Mouse (Mus musculus) frontal cortex, postnatal 36 days (tissue): Measurements from ENCODE around the gene Specc1l.
A peak's percentile ranks its signal among the peaks of the same experiment; 100 is the strongest.
"Not testable (repeated sequence)": the region's sequence is repeated elsewhere in the genome, so short reads cannot be mapped to it uniquely, and the experiment has no call there.

Experiments
- DNase-seq, 2 experiments: peaks; one replicate each; pipeline ENCODE4 v3.0.0; 2022; ENCODE audit warnings: low spot score in 2 of 2

Gene Specc1l

DNA sequence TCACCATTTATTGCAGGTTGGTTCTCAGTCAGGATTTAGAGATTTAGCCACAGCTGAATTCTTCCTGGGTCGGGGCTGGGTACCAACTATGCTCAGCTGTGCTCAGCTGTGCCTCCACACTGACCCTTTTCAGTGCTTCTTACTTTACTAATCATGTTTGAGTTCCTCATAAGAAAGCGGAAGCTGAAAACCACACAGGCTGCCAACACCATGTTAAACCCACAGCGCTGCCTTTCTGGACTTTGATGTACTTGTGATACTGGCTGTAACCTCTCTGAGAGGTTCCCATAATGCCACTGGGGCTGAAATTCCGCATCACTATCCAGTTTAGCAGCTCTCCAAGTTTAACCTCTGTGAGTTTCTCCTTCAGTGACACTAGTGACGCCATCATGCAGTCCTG is 70.8 kb downstream of the Specc1l start:
- DNase-seq: no peak

DNA sequence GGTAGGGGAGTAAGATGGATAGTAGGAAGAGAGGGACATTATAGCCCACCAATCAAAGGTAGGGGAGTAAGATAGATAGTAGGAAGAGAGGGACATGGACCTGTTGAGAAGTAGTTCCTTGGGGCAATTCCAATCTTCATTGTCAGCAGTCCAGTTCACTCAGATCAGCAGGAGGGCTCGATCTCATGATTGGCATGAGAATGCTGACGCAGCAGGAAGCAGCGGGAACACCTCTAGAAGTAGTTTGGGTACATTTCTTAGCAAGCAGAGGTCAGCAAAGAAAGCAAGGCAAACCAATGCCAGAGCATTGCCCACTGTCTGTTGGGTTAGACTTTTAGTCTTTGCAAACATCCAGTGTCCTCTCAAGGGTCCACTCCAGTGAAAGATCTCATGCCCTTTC is 71.9 kb downstream of the Specc1l start:
- DNase-seq: no peak

DNA sequence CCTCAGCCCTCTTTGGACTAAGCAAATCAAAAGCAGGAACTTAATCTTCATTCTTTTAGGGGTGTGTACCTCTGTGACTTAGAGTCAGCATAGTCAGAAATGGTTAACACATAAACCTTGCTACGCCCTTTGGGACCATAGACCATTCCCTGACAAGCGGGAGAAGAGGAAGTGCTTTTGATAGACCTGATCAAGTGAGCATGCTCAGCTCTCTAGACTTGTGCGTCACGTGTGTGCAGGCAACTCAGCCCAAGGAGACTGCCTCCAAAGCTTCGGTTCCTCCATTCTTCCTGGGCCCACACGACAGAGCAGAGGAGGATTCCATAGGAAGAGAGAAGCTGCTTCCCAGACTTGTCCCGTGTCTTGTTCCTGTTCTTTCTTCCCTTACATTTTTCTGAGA is 76.7 kb downstream of the Specc1l start:
- DNase-seq: no peak

DNA sequence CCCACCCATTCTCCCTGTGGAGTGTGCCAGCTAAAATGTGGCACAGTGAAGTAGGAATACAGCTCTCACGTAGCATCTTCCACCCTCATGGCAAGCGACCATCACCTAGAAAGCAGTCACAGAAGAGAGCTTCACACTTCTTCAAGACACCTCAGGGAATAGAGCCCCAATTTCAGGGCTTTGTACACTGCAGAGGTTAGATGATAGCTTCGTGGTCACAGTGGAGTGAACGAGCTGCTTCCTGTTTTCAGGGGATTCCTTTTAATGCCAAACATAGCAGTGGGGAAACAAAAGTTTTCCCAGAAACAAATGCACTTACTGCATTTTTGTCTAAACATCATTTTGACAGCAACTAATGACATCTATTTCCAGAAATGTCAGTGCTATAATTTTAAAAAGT is 77.5 kb downstream of the Specc1l start:
- no peak for DNase-seq

DNA sequence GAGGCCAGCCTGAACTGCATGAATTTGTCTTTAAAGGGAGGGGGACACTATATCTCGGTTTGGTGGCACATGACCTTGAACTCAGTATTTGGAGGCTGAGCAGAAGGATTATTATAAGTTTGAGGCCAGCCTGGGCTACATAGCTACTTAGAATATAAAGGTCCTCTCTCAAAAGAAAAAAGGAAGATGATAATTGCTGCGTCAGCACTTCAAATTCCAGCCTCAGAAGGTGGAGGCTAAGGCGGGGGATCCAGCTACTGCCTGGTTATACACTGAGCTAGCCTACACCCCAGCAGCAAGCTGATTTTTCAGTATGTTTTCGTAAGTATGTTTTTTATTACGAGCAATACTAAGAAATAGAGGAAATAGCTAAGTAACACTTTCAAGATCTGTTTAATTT is 78.8 kb downstream of the Specc1l start:
- DNase-seq: no peak

DNA sequence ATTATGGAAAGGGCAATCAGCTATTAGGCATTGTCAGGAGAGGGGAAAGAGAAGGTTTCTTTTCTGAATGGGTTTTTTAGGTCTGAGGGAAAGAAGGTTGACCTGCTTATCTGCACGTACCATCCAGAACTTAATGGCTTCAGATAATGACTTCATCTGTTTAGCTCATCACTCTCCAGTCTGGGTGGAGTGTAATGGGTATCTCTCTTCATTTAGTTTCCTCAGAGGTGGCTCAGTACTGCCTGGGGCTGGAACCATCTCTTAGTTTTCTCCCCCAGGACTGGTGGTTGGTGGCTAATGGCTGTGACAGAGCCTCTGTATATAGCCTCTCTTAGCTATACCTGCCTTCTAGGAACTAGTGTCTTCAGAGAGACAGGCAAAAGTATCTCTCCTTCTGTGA is 79.5 kb downstream of the Specc1l start:
- DNase-seq: no peak

DNA sequence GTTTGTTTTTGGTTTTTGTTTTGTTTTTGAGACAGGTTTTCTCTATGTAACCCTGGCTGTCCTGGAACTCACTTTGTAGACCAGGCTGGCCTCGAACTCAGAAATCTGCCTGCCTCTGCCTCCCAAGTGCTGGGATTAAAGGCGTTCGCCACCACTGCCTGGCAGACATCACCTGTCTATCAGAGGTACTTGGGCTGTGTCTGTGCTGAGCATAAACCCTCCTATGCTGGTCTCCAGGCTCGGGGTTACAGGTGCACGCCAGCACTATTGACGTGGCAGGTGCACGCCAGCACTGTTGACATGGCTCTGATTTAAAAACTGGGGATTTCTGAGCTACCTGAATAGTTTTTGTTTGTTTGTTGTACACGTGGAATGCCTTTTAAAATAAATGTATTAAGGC is 80.3 kb downstream of the Specc1l start:
- not testable (repeated sequence) for DNase-seq

DNA sequence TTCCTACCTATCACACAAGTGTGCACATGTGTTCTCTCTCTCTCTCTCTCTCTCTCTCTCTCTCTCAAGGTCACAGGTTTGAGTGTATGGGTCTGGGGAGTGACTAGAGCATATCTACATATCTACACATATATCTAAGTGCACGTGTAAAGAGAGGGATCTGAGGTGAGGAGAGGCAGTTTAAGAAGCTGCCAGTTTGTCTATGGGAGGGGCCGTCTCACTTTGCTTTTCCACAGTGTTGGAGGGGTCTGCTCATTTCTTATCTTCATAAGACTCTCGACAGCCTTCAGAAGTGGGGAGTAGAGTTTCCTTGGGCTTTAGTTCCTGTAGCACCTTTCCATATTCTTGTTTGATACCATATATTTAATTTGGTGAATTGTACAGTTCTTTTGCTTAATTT is 81.4 kb downstream of the Specc1l start:
- DNase-seq: no peak

DNA sequence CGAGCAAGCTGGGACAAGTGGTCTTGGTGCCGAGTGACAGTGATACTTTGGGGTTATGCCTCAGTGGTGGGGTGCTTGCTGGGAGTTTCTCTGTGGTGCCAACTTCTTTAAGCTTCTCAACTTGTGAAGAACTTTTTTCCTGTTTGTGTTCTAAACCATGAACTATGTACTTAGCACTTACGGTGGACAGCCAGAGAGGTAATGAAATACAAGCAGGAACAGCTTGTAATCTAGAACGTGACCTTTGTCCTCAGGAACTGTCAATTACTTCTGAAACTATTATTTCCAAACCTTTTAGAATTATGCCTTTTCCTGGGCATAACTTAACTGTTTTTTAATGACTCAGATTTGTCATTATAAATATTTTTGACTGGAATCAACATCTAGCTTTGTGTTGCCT is 82.5 kb downstream of the Specc1l start:
- no peak for DNase-seq

DNA sequence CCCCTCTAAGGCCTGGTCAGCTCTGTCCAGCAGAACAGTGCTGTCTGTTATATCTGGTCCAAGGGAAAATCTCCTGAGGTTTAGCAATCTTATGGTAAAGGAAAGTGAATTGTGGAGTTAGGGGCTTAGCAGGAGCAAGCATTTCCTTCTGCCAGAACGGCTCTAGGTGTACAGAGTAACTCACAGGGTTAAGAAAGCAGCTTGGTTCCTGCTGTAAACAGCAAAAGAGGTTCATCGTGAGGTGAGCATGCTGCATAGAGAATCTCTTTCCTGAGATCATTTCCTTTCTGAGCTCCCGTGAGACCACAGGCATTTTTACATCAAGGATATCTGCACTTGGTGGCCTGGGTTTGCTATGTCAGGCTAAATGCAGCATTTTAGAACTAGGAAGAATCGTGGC is 83.1 kb downstream of the Specc1l start:
- no peak for DNase-seq

DNA sequence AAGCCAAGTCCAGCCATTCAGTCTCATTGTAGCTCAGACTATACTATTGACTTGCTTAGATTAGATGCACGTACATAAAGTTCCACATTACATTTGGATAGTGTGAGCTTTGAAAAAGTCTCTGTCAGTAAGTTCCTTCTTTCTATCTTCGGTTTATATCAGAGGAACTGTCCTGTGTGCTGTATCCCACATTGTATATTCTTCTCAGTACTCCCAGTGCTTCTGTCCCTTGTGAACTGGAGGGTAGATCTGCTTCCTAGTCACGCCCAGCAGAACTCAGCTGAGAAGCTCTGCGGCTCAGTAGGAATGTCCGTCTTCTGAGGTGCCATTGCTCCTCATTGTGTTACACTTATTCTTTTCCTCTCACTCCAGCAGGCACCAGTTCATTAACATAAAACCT is 86.7 kb downstream of the Specc1l start:
- no peak for DNase-seq

DNA sequence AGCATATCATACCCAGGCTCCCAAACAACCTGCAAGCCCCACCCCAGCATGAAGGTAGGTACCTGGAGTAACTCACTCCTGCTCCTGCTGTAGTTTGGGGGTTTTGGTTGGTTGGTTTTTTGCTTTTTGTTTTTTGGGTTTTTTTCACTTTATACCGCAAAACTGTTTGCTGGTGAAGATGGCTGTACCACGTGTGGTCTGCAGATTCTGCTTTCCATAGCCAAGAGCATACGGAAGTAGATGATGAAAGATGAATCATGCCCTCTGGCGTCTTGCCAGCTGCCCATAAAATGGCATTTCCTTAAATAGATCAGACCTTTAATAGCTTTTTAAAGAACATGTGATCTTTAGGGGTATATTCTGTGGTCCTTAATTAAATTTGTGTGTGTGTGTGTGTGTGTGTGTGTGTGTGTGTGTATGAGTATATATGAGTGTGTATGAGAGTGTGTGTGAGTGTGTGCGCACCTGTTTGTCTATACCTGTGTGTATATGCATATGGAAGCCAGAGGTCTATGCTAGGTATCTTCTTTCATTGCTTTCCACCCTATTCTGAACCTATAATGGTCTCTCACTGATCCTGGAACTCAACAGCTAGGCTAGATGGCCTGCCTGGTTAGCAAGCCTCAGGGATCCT is 88.0 kb downstream of the Specc1l start:
- DNase-seq: peak in 1 of 2 experiments; percentile 21

DNA sequence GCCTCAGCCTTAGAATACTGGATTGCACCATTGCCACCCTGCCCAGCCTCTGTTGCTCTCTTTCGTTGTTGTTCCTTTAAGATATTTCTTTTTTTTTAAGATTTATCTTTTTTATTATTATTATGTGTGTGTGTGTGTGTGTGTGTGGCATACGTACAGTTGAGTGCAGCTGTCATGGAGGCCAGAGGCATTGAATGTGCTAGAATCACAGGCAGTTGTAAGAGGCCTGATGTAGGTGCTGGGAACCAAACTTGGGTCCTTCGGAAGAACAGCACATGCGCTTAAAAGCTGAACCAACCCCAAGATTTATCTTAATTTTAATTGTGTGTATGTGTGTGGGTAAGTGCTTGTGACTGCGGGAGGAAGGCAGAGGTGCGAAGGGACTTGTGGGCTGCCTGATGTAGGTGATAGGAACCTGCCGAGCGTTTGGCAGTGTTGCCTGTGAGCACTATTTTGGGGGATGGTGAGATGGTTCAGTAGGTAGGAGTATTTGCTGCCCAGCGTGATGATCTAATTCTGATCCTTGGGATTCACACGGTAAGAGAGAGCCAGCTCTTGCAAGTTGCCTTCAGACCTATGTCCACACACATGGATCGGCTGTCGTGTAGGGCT is 89.4 kb downstream of the Specc1l start:
- no peak for DNase-seq

DNA sequence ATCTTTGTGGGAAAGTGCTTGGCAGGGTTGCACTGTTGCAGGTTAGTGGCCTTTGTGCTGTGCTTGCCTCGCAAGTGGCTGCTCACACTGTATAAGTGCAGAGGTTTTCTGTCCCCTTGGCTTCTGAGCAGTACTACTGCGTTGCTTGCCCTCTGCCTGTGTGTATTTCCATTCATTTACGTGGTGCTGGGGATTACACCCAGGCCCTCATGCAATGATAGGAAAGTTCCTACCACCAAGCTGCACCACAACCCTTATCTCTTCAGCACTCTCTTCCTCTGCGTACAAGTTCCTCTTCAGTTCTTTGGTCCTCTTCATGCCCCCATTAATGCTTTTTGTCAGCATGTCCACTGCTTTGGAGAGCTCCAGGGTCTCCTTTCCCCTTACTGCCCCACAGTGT is 90.1 kb downstream of the Specc1l start:
- DNase-seq: no peak

DNA sequence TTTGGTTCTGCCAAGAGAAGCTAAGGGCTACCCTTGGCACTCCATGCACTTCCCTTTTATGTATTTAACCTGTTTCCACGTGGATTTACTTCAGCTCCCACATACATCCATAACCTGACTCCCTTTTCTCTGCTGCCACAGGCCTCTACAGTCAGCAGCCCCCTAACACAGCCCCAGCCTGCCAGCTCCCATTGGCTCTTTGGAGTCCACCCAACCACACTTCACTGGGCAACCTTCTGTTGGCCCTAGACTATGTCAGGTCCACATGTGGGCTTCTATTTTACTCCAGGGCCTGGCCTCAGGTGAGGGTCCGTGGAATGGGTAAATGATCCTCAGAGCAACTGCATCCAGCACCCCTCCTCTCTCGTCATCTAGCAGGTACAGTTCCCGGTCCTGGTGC is 90.7 kb downstream of the Specc1l start:
- DNase-seq: no peak

DNA sequence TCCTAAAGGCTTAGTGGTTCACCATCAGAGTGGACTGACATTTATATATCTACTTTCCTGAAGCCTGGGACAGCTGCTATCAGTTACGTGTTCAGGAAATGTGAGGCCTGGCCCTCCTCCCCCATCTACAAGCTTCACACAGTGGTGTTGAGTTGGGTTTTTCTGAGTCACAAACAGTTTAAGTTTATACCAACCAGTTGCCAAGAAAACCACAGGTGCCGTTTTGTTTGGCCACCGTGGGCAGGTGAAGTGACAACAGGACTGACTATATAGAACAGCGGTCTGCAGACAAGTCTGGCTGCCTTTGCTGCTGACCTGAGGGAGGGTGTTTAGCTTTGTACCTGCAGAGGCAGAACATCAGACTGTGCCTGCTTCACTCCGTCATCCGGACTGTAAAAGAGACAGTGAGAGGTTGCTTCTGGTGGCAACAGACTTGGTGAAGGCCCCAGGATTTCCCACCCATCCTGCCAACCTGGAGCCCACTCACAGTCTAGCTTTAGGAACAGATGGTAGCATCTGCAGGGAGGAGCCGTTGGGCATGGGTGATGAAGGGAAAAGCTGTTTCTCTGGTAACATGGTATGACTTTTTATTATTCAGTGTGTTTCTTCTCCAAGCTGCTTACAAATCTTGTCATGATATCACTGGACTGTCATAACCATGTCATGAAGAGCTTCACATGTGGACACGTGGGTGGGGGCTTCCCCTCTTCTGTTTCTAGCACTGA is 91.6 kb downstream of the Specc1l start:
- DNase-seq: peak; percentile 78 to 85

DNA sequence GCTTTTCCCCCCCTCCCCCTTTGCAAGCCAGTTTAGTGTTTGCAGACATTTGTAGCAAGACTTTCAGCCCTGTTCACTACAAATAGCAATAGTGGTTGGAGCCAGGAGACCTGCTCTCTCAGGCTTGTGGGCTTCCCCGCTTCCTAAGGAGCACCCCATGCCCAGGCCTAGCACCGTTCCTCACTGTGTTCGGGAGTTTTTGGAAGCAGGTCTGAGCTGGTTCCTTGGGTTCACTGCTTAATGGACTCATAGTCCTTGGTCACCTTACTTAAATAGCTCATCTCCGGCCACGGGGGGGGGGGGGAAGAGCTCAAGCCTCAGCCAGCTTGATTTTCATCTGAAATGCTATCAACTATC is 92.2 kb downstream of the Specc1l start:
- no peak for DNase-seq

DNA sequence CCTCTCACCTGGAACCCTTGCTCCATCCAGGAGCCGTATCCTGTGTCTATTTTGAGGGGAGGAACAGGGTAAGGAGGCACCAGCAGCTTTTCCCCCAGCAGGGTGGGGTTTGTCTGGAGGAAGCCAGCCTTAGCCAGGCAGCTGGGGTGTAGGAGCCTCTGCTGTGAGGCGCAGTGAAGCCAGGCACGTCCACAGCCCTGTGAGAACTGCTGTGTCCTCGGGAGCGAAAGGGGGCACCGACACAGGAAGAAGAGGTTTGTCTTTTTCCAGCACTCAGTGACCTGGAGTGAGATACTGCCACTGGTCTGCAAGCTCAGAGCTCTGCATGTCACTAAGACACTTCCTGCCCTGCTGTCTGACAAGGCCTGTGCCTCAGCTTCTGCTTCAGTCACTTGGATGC is 92.5 kb downstream of the Specc1l start:
- peak in 1 of 2 experiments; percentile 18 for DNase-seq

DNA sequence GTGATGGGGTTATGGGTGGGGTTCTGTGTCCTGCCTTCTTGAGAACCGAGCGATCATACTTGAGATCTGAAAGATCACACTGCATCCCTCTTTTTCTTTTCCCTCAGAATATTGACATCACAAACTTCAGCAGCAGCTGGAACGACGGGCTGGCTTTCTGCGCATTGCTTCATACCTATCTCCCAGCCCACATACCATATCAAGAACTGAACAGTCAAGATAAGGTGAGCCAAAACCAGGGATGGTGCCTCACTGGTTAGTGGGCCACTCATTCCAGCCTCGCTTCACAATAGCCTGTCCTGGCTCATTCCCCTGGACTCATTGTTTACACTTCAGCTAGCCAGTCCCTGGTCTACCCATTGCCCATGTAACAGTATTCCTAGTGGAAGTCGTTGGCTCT is 95.3 kb downstream of the Specc1l start:
- DNase-seq: no peak

DNA sequence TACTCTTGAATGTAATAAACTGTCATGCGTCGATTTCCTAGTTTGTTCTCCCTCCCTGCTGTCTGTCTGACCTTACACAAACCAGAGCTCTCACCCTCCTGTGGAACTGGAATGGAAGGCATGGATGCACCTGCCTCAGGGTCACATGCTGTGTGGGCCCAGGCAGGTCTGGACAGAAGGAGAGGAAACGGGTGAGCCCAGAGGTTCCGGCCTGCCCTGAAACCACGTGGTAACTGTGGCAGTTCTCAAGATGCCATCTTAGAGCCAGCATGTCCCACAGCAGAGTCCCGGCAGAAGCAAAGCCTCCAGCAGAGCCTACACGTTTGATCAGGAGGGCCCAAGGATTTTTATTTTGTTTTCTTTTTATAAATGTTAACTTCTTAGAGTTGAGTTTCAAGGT is 100.5 kb downstream of the Specc1l start:
- no peak for DNase-seq

DNA sequence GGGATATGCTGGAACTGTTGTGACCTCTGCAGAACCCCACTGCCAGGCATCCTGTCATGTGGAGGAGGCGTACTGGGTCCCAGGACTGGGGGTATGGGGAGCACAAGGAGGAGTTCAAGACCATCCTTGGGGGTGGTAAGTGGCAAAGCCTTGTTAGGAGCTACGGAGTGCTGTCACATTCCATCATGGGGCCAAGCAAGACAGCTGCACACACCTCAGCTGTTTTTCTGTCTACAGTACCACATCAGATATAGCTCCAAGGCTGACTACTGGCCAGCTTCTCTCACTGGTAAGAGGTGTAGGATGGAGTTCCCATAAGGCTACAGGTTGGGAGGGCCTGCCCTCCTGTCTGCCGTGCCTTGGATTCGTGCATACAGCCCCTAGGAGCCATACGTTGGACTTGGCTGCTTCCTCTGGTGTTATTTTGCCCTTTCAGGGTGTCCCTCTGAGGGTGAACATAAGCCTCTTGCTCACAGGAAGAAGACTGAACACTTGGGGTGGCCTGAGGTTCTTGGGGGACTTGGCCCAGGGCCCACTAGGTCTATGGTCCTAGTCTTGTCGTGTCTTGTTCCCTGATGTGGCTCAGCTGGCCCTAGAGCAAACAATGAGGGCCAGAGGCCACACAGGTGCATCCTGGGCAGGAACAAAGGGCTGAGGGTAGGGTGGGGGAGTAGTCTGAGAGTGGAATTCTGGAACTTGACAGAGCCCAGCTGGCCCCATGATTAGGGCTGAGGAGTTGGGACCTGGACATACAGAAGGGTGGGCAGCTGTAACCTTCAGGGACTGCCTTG is 102.5 kb downstream of the Specc1l start:
- no peak for DNase-seq

DNA sequence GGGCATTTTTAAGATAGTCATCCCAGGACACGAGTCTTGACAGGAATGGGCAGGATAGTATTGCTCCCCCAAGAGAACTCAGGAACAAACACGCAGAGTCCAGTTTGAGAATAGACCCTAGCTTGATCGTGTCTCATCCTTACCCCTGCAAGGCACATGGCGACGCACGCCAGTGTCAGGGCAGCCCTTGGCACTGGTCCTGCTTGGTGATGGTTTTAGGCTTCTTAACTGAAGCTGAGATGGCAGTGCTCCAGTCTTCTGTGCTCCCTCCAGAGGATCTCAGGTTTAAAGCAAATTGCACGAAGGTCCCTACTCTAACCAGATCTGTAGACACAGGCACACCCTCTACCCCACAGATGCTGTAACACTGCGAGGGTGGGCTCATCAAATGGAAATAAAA is 103.9 kb downstream of the Specc1l start:
- peak in 1 of 2 experiments; percentile 24 for DNase-seq

DNA sequence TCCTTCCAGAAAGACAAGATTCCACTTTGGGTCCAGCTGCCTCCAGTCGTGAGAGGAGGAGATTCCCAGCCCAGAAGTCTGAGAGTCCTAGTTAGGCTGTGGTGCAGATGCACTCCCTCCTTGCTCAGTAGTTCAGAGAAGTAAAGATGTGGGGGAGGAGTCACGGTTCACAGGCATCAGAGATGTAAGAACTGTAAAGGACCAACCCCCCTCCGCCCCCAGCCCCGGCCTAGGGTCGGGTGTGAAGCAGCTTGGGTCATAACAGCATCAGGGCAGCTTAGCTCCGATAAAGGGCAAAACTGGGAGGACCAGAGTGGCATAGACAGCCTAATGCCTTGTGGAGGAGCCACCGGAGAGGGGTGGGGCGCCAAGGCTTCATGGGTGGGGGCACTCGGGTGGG is 104.6 kb downstream of the Specc1l start:
- DNase-seq: no peak
